ENCODE assay signal across 12 mouse cellular contexts in the genomic region with DNA sequence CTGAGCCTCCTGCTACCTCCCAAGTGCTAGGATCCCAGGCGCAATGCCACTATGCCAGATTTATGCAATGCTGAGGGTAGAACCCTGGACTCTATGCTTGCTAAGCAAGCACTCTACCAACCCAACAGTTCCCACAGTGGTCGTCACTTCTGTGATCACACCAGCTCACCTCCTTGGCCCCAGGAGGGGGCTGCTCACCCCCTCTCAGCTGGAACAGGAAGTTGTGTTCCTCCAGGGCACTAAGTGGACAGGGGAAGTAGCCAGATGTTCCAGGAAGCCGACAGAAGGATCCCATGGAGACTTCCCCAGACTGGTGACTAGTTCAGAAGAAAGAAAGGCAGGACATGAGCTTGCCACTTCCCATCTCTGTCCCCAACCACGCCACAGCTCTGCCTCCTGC. TPM values are rescaled to one million over a fixed set of nuclear protein-coding genes. Genes with fewer than 3 reads are reported as not detected.
DNase-seq lines count a peak whose midpoint lies in the region; ATAC-seq and TF ChIP-seq lines count a peak whose summit lies in the region.
"Had no signal": no experiment of that assay in that cellular context is flagged by ENCODE, and none has a peak within 500 bp of the region (broad histone marks: within the 10 kb centered on the region; RNA-seq: fewer than 3 reads in every experiment).

No protein-coding gene starts in this region.

- TF ChIP-seq POLR2A in small intestine, adult 2 months (IDR thresholded peaks at IDR 0.05; ENCODE audit: low read depth, low read length), result no peak

- ATAC-seq in neural tube, embryonic 11.5 days (ENCODE audit: insufficient read depth, low FRiP score, low TSS enrichment), result no peak
- no peak for ATAC-seq in limb, embryonic 15.5 days (ENCODE audit: insufficient number of reproducible peaks, low FRiP score, low TSS enrichment, low read depth)

- peak overlapping the region; percentile 18; the same call in 1 of the 2 replicates for H3K9ac ChIP-seq in neural tube, embryonic 11.5 days (ENCODE audit: low read length)
- no peak overlapping the region for H3K9ac ChIP-seq in limb, embryonic 15.5 days

- TF ChIP-seq CTCF in small intestine, adult 2 months (IDR thresholded peaks at IDR 0.05; ENCODE audit: extremely low read depth, insufficient read length, insufficient replicate concordance, low read depth, low read length), result no peak

- no peaks in the 10 kb centered on the region for H3K27me3 ChIP-seq in heart, embryonic 10.5 days (ENCODE audit: insufficient read depth, poor library complexity, severe bottlenecking)
- H3K27me3 ChIP-seq in neural tube, embryonic 11.5 days (ENCODE audit: control insufficient read depth, insufficient read depth, low read length), result no peaks in the 10 kb centered on the region
- no peaks in the 10 kb centered on the region for H3K27me3 ChIP-seq in limb, embryonic 15.5 days
- H3K27me3 ChIP-seq in small intestine, adult 2 months (ENCODE audit: control insufficient read depth, insufficient read depth, low read length), result no peaks in the 10 kb centered on the region

- H3K36me3 ChIP-seq in heart, embryonic 10.5 days, result peaks cover 54% of the 10 kb centered on the region
- H3K36me3 ChIP-seq in neural tube, embryonic 11.5 days (ENCODE audit: control insufficient read depth, insufficient read depth, low read length), result peaks cover 17% of the 10 kb centered on the region
- H3K36me3 ChIP-seq in limb, embryonic 15.5 days, result peaks cover 64% of the 10 kb centered on the region
- peaks cover 35% of the 10 kb centered on the region for H3K36me3 ChIP-seq in small intestine, adult 2 months (ENCODE audit: control insufficient read depth, insufficient read depth, low read length)

- H3K27ac ChIP-seq in heart, embryonic 10.5 days, result no peak overlapping the region
- H3K27ac ChIP-seq in neural tube, embryonic 11.5 days (ENCODE audit: low read depth, low read length), result no peak overlapping the region
- H3K27ac ChIP-seq in limb, embryonic 15.5 days, result no peak overlapping the region
- no peak overlapping the region; the same call in 1 of the 2 replicates for H3K27ac ChIP-seq in small intestine, adult 2 months (ENCODE audit: insufficient read depth, low read depth, low read length)

- 65% methylated on average over 4 of the region's 4 CpGs for WGBS in heart, embryonic 10.5 days
- WGBS in neural tube, embryonic 11.5 days, result 81% methylated on average over 4 of the region's 4 CpGs
- WGBS in limb, embryonic 15.5 days, result 71% methylated on average over 4 of the region's 4 CpGs
- WGBS in small intestine, adult 2 months, result 76% methylated on average over 4 of the region's 4 CpGs

- no peaks in the 10 kb centered on the region for H3K9me3 ChIP-seq in heart, embryonic 10.5 days
- no peaks in the 10 kb centered on the region for H3K9me3 ChIP-seq in neural tube, embryonic 11.5 days (ENCODE audit: control insufficient read depth, low read length)
- no peaks in the 10 kb centered on the region for H3K9me3 ChIP-seq in limb, embryonic 15.5 days

- H3K4me2 ChIP-seq in neural tube, embryonic 11.5 days (ENCODE audit: low read depth), result no peak overlapping the region; the same call in 1 of the 2 replicates
- no peak overlapping the region for H3K4me2 ChIP-seq in limb, embryonic 15.5 days

- peak overlapping the region; percentile 94; the same call in 1 of the 2 replicates for H3K4me3 ChIP-seq in heart, embryonic 10.5 days
- no peak overlapping the region for H3K4me3 ChIP-seq in neural tube, embryonic 11.5 days (ENCODE audit: low read depth, low read length)
- H3K4me3 ChIP-seq in limb, embryonic 15.5 days, result 0 out of 2 replicates have a peak overlapping the region, but pooled peaks have one; percentile 89
- H3K4me3 ChIP-seq in small intestine, adult 2 months (ENCODE audit: low read depth, low read length), result peak overlapping the region; percentile 94; the same call in 1 of the 2 replicates

- peaks cover 65% of the 10 kb centered on the region for H3K4me1 ChIP-seq in heart, embryonic 10.5 days
- H3K4me1 ChIP-seq in neural tube, embryonic 11.5 days (ENCODE audit: control insufficient read depth, insufficient read depth, low read length), result peaks cover 15% of the 10 kb centered on the region
- H3K4me1 ChIP-seq in limb, embryonic 15.5 days, result peaks cover 30% of the 10 kb centered on the region
- H3K4me1 ChIP-seq in small intestine, adult 2 months (ENCODE audit: control insufficient read depth, insufficient read depth, insufficient read length, low read length), result peaks cover 12% of the 10 kb centered on the region; the same call in 1 of the 2 replicates

- DNase-seq in heart, embryonic 10.5 days (ENCODE audit: low spot score), result no peak
- DNase-seq in heart, adult 8-10 months (ENCODE audit: low spot score), result no peak
- DNase-seq in neural tube, embryonic 11.5 days (ENCODE audit: low spot score), result no peak
- DNase-seq in neural tube, embryonic 10.5 days (ENCODE audit: extremely low spot score, low spot score), result no peak
- DNase-seq in kidney, adult 18-20 months, result no peak
- DNase-seq in spleen, postnatal 10 days (ENCODE audit: low spot score in 2 of 2), result no peak
- DNase-seq: adrenal gland, adult 8-10 months; kidney, postnatal 25 days; thymus, adult 2 months had no signal

RNA-seq across cellular contexts. Expression of a gene that starts 1.8 kb away (rescaled TPM):
- polyA plus RNA-seq in heart, embryonic 10.5 days (2016; fragmentation: Nextera tagmentation; extraction: Ambion mirVana), result 4.8 and 8.7 TPM in 2 replicates
- 1 to 10 TPM; 2.7 to 4.4 (median 3.4) TPM for total RNA-seq in heart, adult 8-10 months (2022)
- polyA plus RNA-seq in neural tube, embryonic 11.5 days (2014; fragmentation: Nextera tagmentation; extraction: Ambion mirVana), result 9.1 and 9.5 TPM in 2 replicates
- 4.4 and 5.1 TPM in 2 replicates for polyA plus RNA-seq in limb, embryonic 15.5 days (2015; fragmentation: Nextera tagmentation; extraction: Ambion mirVana)
- polyA plus RNA-seq in small intestine, adult 2 months (2012; rRNA removed), result 34.7 and 56.7 TPM in 2 replicates

RNA-seq across cellular contexts. Expression of a gene that starts 6.7 kb away (rescaled TPM):
- 69.9 and 77.7 TPM in 2 replicates for polyA plus RNA-seq in heart, embryonic 10.5 days (2016; fragmentation: Nextera tagmentation; extraction: Ambion mirVana)
- 10 to 100 TPM; 54.5 to 61.7 (median 56.2) TPM for total RNA-seq in heart, adult 8-10 months (2022)
- polyA plus RNA-seq in neural tube, embryonic 11.5 days (2014; fragmentation: Nextera tagmentation; extraction: Ambion mirVana), result 51.9 and 53.5 TPM in 2 replicates
- 69.6 and 73.5 TPM in 2 replicates for polyA plus RNA-seq in limb, embryonic 15.5 days (2015; fragmentation: Nextera tagmentation; extraction: Ambion mirVana)
- 87.3 and 168 TPM in 2 replicates for polyA plus RNA-seq in small intestine, adult 2 months (2012; rRNA removed)

RNA-seq across cellular contexts. Expression of a gene that starts 10.6 kb away (rescaled TPM):
- 1.4 and 1.6 TPM in 2 replicates for polyA plus RNA-seq in heart, embryonic 10.5 days (2016; fragmentation: Nextera tagmentation; extraction: Ambion mirVana)
- under 1 TPM in 1 of 4 experiments, not detected in 3; 0.17 TPM for total RNA-seq in heart, adult 8-10 months (2022)
- polyA plus RNA-seq in neural tube, embryonic 11.5 days (2014; fragmentation: Nextera tagmentation; extraction: Ambion mirVana), result 6.2 and 6.4 TPM in 2 replicates
- 5.1 and 5.3 TPM in 2 replicates for polyA plus RNA-seq in limb, embryonic 15.5 days (2015; fragmentation: Nextera tagmentation; extraction: Ambion mirVana)
- 0.15 and 0.28 TPM in 2 replicates for polyA plus RNA-seq in small intestine, adult 2 months (2012; rRNA removed)

RNA-seq across cellular contexts. Expression of a gene that starts 17.8 kb away (rescaled TPM):
- 0.07 and 0.16 TPM in 2 replicates for polyA plus RNA-seq in heart, embryonic 10.5 days (2016; fragmentation: Nextera tagmentation; extraction: Ambion mirVana)
- total RNA-seq in heart, adult 8-10 months (2022), result not detected
- not detected in 2 replicates for polyA plus RNA-seq in neural tube, embryonic 11.5 days (2014; fragmentation: Nextera tagmentation; extraction: Ambion mirVana)
- 0.17 and 0.30 TPM in 2 replicates for polyA plus RNA-seq in limb, embryonic 15.5 days (2015; fragmentation: Nextera tagmentation; extraction: Ambion mirVana)
- polyA plus RNA-seq in small intestine, adult 2 months (2012; rRNA removed), result not detected in 2 replicates
- total RNA-seq: adrenal gland, adult 8-10 months; heart, adult 18-20 months had no signal

RNA-seq across cellular contexts. Expression of a gene that starts 17.8 kb away (rescaled TPM):
- polyA plus RNA-seq in heart, embryonic 10.5 days (2016; fragmentation: Nextera tagmentation; extraction: Ambion mirVana), result 11.1 and 18.0 TPM in 2 replicates
- under 1 TPM in 2 of 4 experiments, not detected in 2; 0.22 to 0.34 TPM for total RNA-seq in heart, adult 8-10 months (2022)
- polyA plus RNA-seq in neural tube, embryonic 11.5 days (2014; fragmentation: Nextera tagmentation; extraction: Ambion mirVana), result 19.3 and 22.1 TPM in 2 replicates
- 14.2 and 24.8 TPM in 2 replicates for polyA plus RNA-seq in limb, embryonic 15.5 days (2015; fragmentation: Nextera tagmentation; extraction: Ambion mirVana)
- polyA plus RNA-seq in small intestine, adult 2 months (2012; rRNA removed), result 1.1 and 1.4 TPM in 2 replicates
